Mouse (Mus musculus) intestine, postnatal 0 days (tissue): Measurements from ENCODE around the gene Egfem1. TPM values are rescaled to one million over a fixed set of nuclear protein-coding genes. Genes with fewer than 3 reads are reported as not detected.

Experiments used
- ATAC-seq: fragments of 200-750 bp; cut with Nextera tagmentation; 2 replicates; pipeline ENCODE4 v1.8.0; 2017; ENCODE audit warnings: mild to moderate bottlenecking, moderate TSS enrichment, moderate library complexity
- H3K27ac ChIP-seq: fragments of 300-500 bp; sonication (generic); 2 replicates; pipeline ENCODE4 v1.5.1; 2014; ENCODE audit warnings: mild to moderate bottlenecking, low read depth, low read length, moderate library complexity
- H3K27me3 ChIP-seq: fragments of 300-500 bp; sonication (generic); replicated peaks from 2 replicates; pipeline ENCODE4 v1.6.1; 2014; ENCODE audit warnings: low read length, mixed read lengths; ENCODE audit not compliant: control insufficient read depth, insufficient read depth
- H3K36me3 ChIP-seq: fragments of 300-500 bp; sonication (generic); 2 replicates; pipeline ENCODE4 v1.6.1; 2014; ENCODE audit warnings: mild to moderate bottlenecking, moderate library complexity; ENCODE audit not compliant: control insufficient read depth, insufficient read depth
- H3K4me1 ChIP-seq: fragments of 300-500 bp; sonication (generic); replicated peaks from 2 replicates; pipeline ENCODE4 v1.6.1; 2014; ENCODE audit warnings: antibody characterized with exemption, low read length, mixed read lengths; ENCODE audit not compliant: control insufficient read depth, insufficient read depth
- H3K4me2 ChIP-seq: fragments of 300-500 bp; sonication (generic); replicated peaks from 2 replicates; pipeline ENCODE4 v1.6.1; 2014; ENCODE audit warnings: low read depth, mild to moderate bottlenecking, moderate library complexity
- H3K4me3 ChIP-seq: fragments of 300-500 bp; sonication (generic); 2 replicates; pipeline ENCODE4 v1.5.1; 2014; ENCODE audit warnings: low read depth, low read length
- H3K9ac ChIP-seq: fragments of 300-500 bp; sonication (generic); 2 replicates; pipeline ENCODE4 v1.6.1; 2014; ENCODE audit warnings: mild to moderate bottlenecking, low read depth, low read length
- H3K9me3 ChIP-seq: fragments of 300-500 bp; sonication (generic); 2 replicates; pipeline ENCODE4 v1.6.1; 2016; ENCODE audit warnings: mixed run types; ENCODE audit not compliant: control insufficient read depth
- CTCF ChIP-seq: sonication (generic); IDR thresholded peaks from 2 replicates; pipeline ENCODE4 v1.5.1; 2016; ENCODE audit warnings: low read depth, mild to moderate bottlenecking, control low read depth, antibody characterized with exemption, moderate library complexity
- WGBS: fragments of 180-500 bp; shearing (Covaris S2); extraction: QIAGEN DNeasy Blood & Tissue Kit; methylation state at CpG from one replicate; pipeline ENCODE4 v1.1.7; 2014; 5-methylcytosine and 5-hydroxymethylcytosine counted together
- microRNA counts: library from miRNA; unstranded; fragments of <30 nt; microRNA quantifications from one replicate; lab custom pipeline; 2016
- microRNA-seq: library from miRNA; unstranded; fragments of <30 nt; microRNA quantifications from one replicate; pipeline ENCODE4, GENCODE M21; 2016
- polyA plus RNA-seq: library from polyadenylated mRNA; unstranded; fragments of >200 nt; fragmentation: Nextera tagmentation; extraction: Ambion mirVana; gene quantifications from 2 replicates; pipeline ENCODE4 v1.2.1, GENCODE M21; 2015

Egfem1 gene
- polyA plus RNA-seq, 1 experiment from 2014 or later, result 0.63 TPM

GRCm38 (mm10) chr3:29726376-29726967, 644.6 kb downstream of the Egfem1 start:
- ATAC-seq, result no peak
- no peaks in the 10 kb centered on the region for H3K9me3 ChIP-seq
- 64% methylated on average over 8 of the region's 8 CpGs for WGBS
- H3K27ac ChIP-seq, result no peak overlapping the region
- no peaks in the 10 kb centered on the region for H3K27me3 ChIP-seq
- peak; percentile 73 for TF ChIP-seq CTCF
- no peak overlapping the region for H3K4me3 ChIP-seq
- H3K4me1 ChIP-seq, result no peaks in the 10 kb centered on the region
- H3K36me3 ChIP-seq, result no peaks in the 10 kb centered on the region
- H3K4me2 ChIP-seq, result no peak overlapping the region
- no peak overlapping the region for H3K9ac ChIP-seq

DNA sequence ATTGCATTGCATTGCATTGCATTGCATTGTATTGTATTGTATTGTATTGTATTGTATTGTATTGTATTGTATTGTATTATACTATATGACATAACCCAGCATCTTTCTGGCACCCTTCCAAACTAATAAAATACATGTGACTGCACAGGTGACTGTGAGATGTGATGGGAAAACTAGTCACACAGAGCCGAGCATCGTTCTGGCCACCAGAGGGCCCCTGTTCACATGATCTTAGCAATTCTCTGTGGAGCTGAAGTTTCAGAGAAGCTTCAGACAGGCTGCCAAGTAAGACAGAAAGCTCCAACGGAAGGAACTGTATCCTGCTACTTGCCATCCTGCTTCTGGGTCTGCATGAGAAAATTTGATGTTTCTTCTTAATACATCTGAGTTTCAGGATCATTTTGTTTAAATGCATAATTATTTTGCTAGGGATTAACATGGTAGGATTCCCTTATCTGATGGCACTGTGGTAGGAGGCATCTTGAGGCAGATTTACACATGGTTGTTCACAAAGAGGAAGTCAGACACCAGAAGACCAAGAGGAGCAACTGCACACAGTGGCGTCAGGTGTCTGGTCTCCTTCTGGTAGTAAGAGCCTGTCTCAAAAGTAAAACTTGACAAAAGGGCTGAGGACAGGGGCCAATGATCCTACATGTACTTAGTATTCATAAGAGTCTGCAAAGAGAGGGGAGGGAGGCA, 648.4 kb downstream of the Egfem1 start:
- peak; percentile 76 for TF ChIP-seq CTCF
- Histone ChIP-seq H3K4me2 (no peak overlapping the region), H3K27ac (no peak overlapping the region), H3K9ac (no peak overlapping the region), H3K4me1 (no peaks in the 10 kb centered on the region), H3K27me3 (no peaks in the 10 kb centered on the region), H3K9me3 (no peaks in the 10 kb centered on the region), H3K36me3 (no peaks in the 10 kb centered on the region), H3K4me3 (no peak overlapping the region)
- WGBS, result 19% methylated on average over 4 of the region's 4 CpGs
- 0 out of 2 replicates have a peak, but pooled peaks have one; percentile 19 for ATAC-seq

- Histone ChIP-seq H3K27ac (no peak overlapping the region), H3K9me3 (no peaks in the 10 kb centered on the region), H3K4me1 (no peaks in the 10 kb centered on the region), H3K4me2 (no peak overlapping the region), H3K27me3 (no peaks in the 10 kb centered on the region), H3K9ac (no peak overlapping the region), H3K4me3 (no peak overlapping the region), H3K36me3 (no peaks in the 10 kb centered on the region)
- TF ChIP-seq CTCF, result no peak
- ATAC-seq, result no peak
- 85% methylated on average over 1 of the region's 1 CpGs for WGBS
Measured at GRCm38 (mm10) chr3:29731509-29731908, 649.7 kb downstream of the Egfem1 start.

DNA sequence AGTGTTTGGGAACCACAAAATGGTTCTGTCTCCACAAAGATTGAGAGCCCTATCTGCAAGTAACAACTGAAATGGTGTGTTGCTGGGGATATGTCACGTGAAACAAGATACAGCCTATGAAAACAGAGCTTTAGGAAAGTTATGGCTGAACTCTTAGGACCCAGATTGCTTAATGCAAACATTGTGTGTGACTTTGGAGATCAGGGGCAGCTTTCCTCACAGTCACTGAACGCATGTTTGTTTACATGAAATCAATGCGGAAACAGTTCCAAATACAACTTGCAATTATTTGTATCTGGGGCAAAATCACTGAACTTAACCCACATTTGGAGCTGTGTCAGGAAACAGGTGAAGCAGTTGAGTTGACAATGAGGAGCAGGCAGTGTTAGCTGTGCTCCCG, 650.8 kb downstream of the Egfem1 start:
- Histone ChIP-seq H3K9me3 (no peaks in the 10 kb centered on the region), H3K36me3 (no peaks in the 10 kb centered on the region), H3K9ac (no peak overlapping the region), H3K4me1 (no peaks in the 10 kb centered on the region), H3K4me2 (no peak overlapping the region), H3K27me3 (no peaks in the 10 kb centered on the region), H3K4me3 (no peak overlapping the region), H3K27ac (no peak overlapping the region)
- WGBS, result 51% methylated on average over 4 of the region's 4 CpGs
- ATAC-seq, result no peak
- no peak for TF ChIP-seq CTCF

DNA sequence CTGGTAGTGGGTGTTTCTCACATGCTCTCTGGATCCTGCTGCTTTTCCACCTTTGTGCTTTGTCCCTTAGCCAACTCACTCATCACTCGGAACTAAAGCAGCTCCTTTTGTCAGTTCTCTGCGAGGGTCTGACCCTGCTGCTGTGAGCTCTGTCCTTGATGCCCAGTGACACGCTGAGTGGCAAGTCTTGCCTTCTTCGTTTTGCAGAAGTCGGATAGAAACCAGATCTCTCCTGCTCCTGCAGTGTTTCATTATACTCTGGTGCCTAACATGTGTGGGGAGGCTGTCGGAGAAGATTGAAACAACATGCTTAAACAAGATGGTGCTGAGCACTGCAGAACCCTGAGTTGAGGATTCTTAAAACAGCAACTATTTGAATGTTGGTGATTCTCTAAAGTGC, 652.4 kb downstream of the Egfem1 start:
- Histone ChIP-seq H3K4me1 (no peaks in the 10 kb centered on the region), H3K9me3 (no peaks in the 10 kb centered on the region), H3K4me2 (no peak overlapping the region), H3K9ac (no peak overlapping the region), H3K27me3 (no peaks in the 10 kb centered on the region), H3K27ac (no peak overlapping the region), H3K4me3 (no peak overlapping the region), H3K36me3 (no peaks in the 10 kb centered on the region)
- WGBS, result 64% methylated on average over 6 of the region's 6 CpGs
- TF ChIP-seq CTCF, result no peak
- ATAC-seq, result no peak

DNA sequence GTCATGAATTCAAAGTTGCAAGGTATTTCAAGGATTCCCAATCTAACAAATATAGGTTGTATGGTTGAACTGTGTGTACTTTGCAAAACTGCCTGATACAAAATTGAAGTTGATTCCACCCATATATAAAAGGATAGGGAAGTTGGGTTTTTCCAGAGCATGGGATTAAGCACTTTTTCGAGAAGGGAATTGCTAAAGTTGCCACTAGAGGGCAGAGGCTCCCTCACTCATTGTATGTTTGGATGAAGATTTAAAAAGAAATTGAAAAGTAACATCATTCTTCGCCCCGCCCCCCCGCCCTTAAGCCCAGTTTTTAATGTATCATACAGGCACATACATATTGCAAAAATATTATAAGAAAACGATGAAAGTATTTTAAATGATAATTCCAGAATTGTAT, 657.5 kb downstream of the Egfem1 start:
- H3K4me3 ChIP-seq, result no peak overlapping the region
- H3K4me1 ChIP-seq, result no peaks in the 10 kb centered on the region
- H3K9me3 ChIP-seq, result no peaks in the 10 kb centered on the region
- H3K36me3 ChIP-seq, result no peaks in the 10 kb centered on the region
- TF ChIP-seq CTCF, result peak; percentile 60
- no peak overlapping the region for H3K9ac ChIP-seq
- WGBS, result 27% methylated on average over 5 of the region's 5 CpGs
- no peak for ATAC-seq
- H3K27me3 ChIP-seq, result no peaks in the 10 kb centered on the region
- H3K27ac ChIP-seq, result no peak overlapping the region
- H3K4me2 ChIP-seq, result no peak overlapping the region

MicroRNAs encoded within 50 kb of the gene (microRNA counts, 519-probe panel; counts per million panel counts)
- not detected for microRNA mmu-miR-551b (lab: Ali Mortazavi, UCI)

Small RNA genes lying within 50 kb of the gene (microRNA-seq; reads per million reads assigned to microRNA genes)
- not detected for gene Mir21b
- gene Mir551b, result 4.1 reads per million, percentile 9 among the genes with 10 or more reads in this experiment

Other genes starting within 250 kb of the Egfem1 start
- gene Gm1527, start 189.4 kb upstream of the Egfem1 start, polyA plus RNA-seq, result not detected in 2 replicates